Mouse (Mus musculus): ENCODE measurements around the gene Hmga2.

- TF ChIP-seq CTCF (IDR thresholded peaks at IDR 0.05; ENCODE audit: low read depth, low read length) (no peak), GATA1 (IDR thresholded peaks at IDR 0.05; ENCODE audit: borderline replicate concordance, low read length) (no peak), GATA2 (IDR thresholded peaks at IDR 0.05; ENCODE audit: borderline replicate concordance, low read depth, low read length) (no peak)
These were observed 87.3 kb downstream of the Hmga2 start for GRCm38 (mm10) chr10:120388966-120389365.
